Mouse (Mus musculus) ES-E14 (cell line): ENCODE data around the gene Tmem108. TPM values are rescaled to one million over a fixed set of nuclear protein-coding genes. Genes with fewer than 3 reads are reported as not detected.

Source experiments
- DNase-seq: peaks from one replicate; pipeline ENCODE4 v3.0.0-alpha.2; 2013; ENCODE audit warnings: low read depth, low spot score
- H3K27ac ChIP-seq: 2 replicates; pipeline ENCODE4 v1.5.1; 2012; ENCODE audit warnings: low read depth, mild to moderate bottlenecking, low read length, moderate library complexity, mixed read lengths; ENCODE audit not compliant: poor library complexity, insufficient read depth, severe bottlenecking
- H3K36me3 ChIP-seq: 2 replicates; pipeline ENCODE4 v1.6.1; 2012; ENCODE audit warnings: mild to moderate bottlenecking, low read length, moderate library complexity, mixed read lengths; ENCODE audit not compliant: control insufficient read depth, poor library complexity, insufficient read depth, severe bottlenecking
- H3K4me1 ChIP-seq, 2 experiments: fragments of 150-350 bp in 1 of 2; sonication (generic) in 1 of 2; 2 replicates each; pipeline ENCODE4 v1.6.1; 2012; ENCODE audit warnings: low read length in 2 of 2, mild to moderate bottlenecking in 1 of 2, mixed read lengths in 1 of 2; ENCODE audit not compliant: control insufficient read depth in 2 of 2, insufficient read depth in 2 of 2, poor library complexity in 1 of 2
- H3K4me3 ChIP-seq, 2 experiments: fragments of 150-350 bp in 1 of 2; sonication (generic) in 1 of 2; 2 replicates each; pipeline ENCODE4 v1.5.1; 2012; ENCODE audit warnings: low read length in 2 of 2, low read depth in 1 of 2, mild to moderate bottlenecking in 1 of 2, mixed read lengths in 1 of 2; ENCODE audit not compliant: insufficient read depth in 1 of 2, poor library complexity in 1 of 2, severe bottlenecking in 1 of 2
- H3K9ac ChIP-seq: 2 replicates; pipeline ENCODE4 v1.6.1; 2012; ENCODE audit warnings: low read depth, mild to moderate bottlenecking, low read length, mixed read lengths; ENCODE audit not compliant: poor library complexity, insufficient read depth, severe bottlenecking
- H3K9me3 ChIP-seq: fragments of 150-350 bp; sonication (generic); 2 replicates; pipeline ENCODE4 v1.6.1; 2012; ENCODE audit warnings: low read depth, mild to moderate bottlenecking, low read length; ENCODE audit not compliant: control insufficient read depth, insufficient read depth
- CHD2 ChIP-seq: IDR thresholded peaks from 2 replicates; pipeline ENCODE4 v1.6.1; 2014; ENCODE audit warnings: mild to moderate bottlenecking, low read depth, low read length, inconsistent platforms
- HCFC1 ChIP-seq: IDR thresholded peaks from 2 replicates; pipeline ENCODE4 v1.6.1; 2012; ENCODE audit warnings: low read length, inconsistent platforms, borderline replicate concordance; ENCODE audit not compliant: insufficient read depth
- MAFK ChIP-seq: IDR thresholded peaks from 2 replicates; pipeline ENCODE4 v1.6.1; 2014; ENCODE audit warnings: mild to moderate bottlenecking, low read depth, low read length, inconsistent platforms; ENCODE audit not compliant: insufficient read depth
- ZC3H11A ChIP-seq: IDR thresholded peaks from 2 replicates; pipeline ENCODE4 v1.6.1; 2012; ENCODE audit warnings: low read depth, mild to moderate bottlenecking, inconsistent platforms, low read length, borderline replicate concordance
- ZNF384 ChIP-seq: IDR thresholded peaks from 2 replicates; pipeline ENCODE4 v1.6.1; 2012; ENCODE audit warnings: low read depth, low read length, inconsistent platforms
- in situ Hi-C, 2 experiments: fragments of 600-800 bp; cut with MboI; formaldehyde crosslinking; loops; one replicate each; pipeline ENCODE4 v1.15.1; 2025; ENCODE audit warnings: low sequenced_read_pairs in 2 of 2, inconsistent platforms in 1 of 2; ENCODE audit not compliant: unreplicated experiment in 2 of 2
- total RNA-seq: library from RNA; depleted of rRNA; stranded (reverse); fragments of 300-350 nt; gene quantifications from 2 replicates; pipeline ENCODE4 v1.2.3, GENCODE M21; 2012

Tmem108 gene
- total RNA-seq, 1 experiment: 3.1 TPM

- H3K27ac ChIP-seq: no peak overlapping the region
- peaks cover 0 to 6% of the 10 kb centered on the region in 2 experiments; a peak in 1 of 4 replicates for H3K4me1 ChIP-seq
- in situ Hi-C loops: no loop called here
- H3K9me3 ChIP-seq: no peaks in the 10 kb centered on the region
- DNase-seq: no peak
- no peak overlapping the region for H3K4me3 ChIP-seq
- H3K9ac ChIP-seq: no peak overlapping the region
- H3K36me3 ChIP-seq: no peaks in the 10 kb centered on the region
- TF ChIP-seq ZC3H11A: no peak
- TF ChIP-seq ZNF384: no peak
- TF ChIP-seq MAFK: no peak
- no peak for TF ChIP-seq HCFC1
- TF ChIP-seq CHD2: no peak
Observed at GRCm38 (mm10) chr9:103636847-103637246, 124.8 kb downstream of the Tmem108 start.

- TF ChIP-seq MAFK (no peak), CHD2 (no peak), ZNF384 (no peak), ZC3H11A (no peak), HCFC1 (no peak)
Observed at GRCm38 (mm10) chr9:103628861-103629469, 132.7 kb downstream of the Tmem108 start.

GRCm38 (mm10) chr9:103627404-103627900 lies 134.2 kb downstream of the Tmem108 start:
- no peak overlapping the region for H3K4me3 ChIP-seq
- TF ChIP-seq ZNF384 (no peak), CHD2 (no peak), HCFC1 (no peak), MAFK (no peak), ZC3H11A (no peak)
- H3K36me3 ChIP-seq: no peaks in the 10 kb centered on the region
- no peak overlapping the region for H3K9ac ChIP-seq
- in situ Hi-C loops: loop anchor here in 1 of 2 experiments (10.0 kb wide), 1 partner anchor 367 kb away; no protein-coding TSS in a partner anchor
- no peaks in the 10 kb centered on the region for H3K9me3 ChIP-seq
- no peaks in the 10 kb centered on the region for H3K4me1 ChIP-seq
- no peak for DNase-seq
- H3K27ac ChIP-seq: no peak overlapping the region

More at GRCm38 (mm10) chr9:103628861-103629469, 132.7 kb downstream of the Tmem108 start:
- no peak overlapping the region for H3K9ac ChIP-seq
- H3K27ac ChIP-seq: no peak overlapping the region
- no peaks in the 10 kb centered on the region for H3K36me3 ChIP-seq
- in situ Hi-C loops: loop anchor here in 1 of 2 experiments (10.0 kb wide), 1 partner anchor 366 kb away; no protein-coding TSS in a partner anchor
- H3K4me1 ChIP-seq: no peaks in the 10 kb centered on the region
- no peak for DNase-seq
- no peak overlapping the region for H3K4me3 ChIP-seq
- no peaks in the 10 kb centered on the region for H3K9me3 ChIP-seq

GRCm38 (mm10) chr9:103626156-103626555 lies 135.5 kb downstream of the Tmem108 start:
- Histone ChIP-seq H3K9ac (no peak overlapping the region), H3K27ac (no peak overlapping the region), H3K4me3 (no peak overlapping the region), H3K4me1 (no peaks in the 10 kb centered on the region), H3K9me3 (no peaks in the 10 kb centered on the region), H3K36me3 (no peaks in the 10 kb centered on the region)
- TF ChIP-seq ZC3H11A: no peak
- TF ChIP-seq HCFC1: no peak
- TF ChIP-seq MAFK: no peak
- no peak for TF ChIP-seq CHD2
- TF ChIP-seq ZNF384: no peak
- no peak for DNase-seq
- in situ Hi-C loops: loop anchor here in 1 of 2 experiments (10.0 kb wide), 1 partner anchor 369 kb away; no protein-coding TSS in a partner anchor
